Mouse (Mus musculus) embryonic facial prominence, embryonic 13.5 days (tissue): ENCODE data around the gene Rhot1. TPM values are rescaled to one million over a fixed set of nuclear protein-coding genes. Genes with fewer than 3 reads are reported as not detected.
"Not testable (repeated sequence)": the region's sequence is repeated elsewhere in the genome, so short reads cannot be mapped to it uniquely, and the experiment has no call there.

Experiments
- ATAC-seq: fragments of 200-750 bp; cut with Nextera tagmentation; 2 replicates; pipeline ENCODE4 v1.8.0; 2017; ENCODE audit warnings: low read depth; ENCODE audit not compliant: insufficient number of reproducible peaks, insufficient read depth, low FRiP score, low TSS enrichment
- H3K27ac ChIP-seq: fragments of 300-500 bp; sonication (generic); 2 replicates; pipeline ENCODE4 v1.5.1; 2015; ENCODE audit warnings: moderate library complexity, mild to moderate bottlenecking, inconsistent platforms
- H3K27me3 ChIP-seq: fragments of 300-500 bp; sonication (generic); 2 replicates; pipeline ENCODE4 v1.6.1; 2015; ENCODE audit warnings: mild to moderate bottlenecking, inconsistent platforms
- H3K36me3 ChIP-seq: fragments of 300-500 bp; sonication (generic); 2 replicates; pipeline ENCODE4 v1.6.1; 2015; ENCODE audit warnings: mild to moderate bottlenecking, inconsistent platforms
- H3K4me1 ChIP-seq: fragments of 300-500 bp; sonication (generic); 2 replicates; pipeline ENCODE4 v1.6.1; 2015; ENCODE audit warnings: inconsistent platforms
- H3K4me2 ChIP-seq: fragments of 300-500 bp; sonication (generic); 2 replicates; pipeline ENCODE4 v1.6.1; 2015; ENCODE audit warnings: moderate library complexity, mild to moderate bottlenecking, inconsistent platforms
- H3K4me3 ChIP-seq: fragments of 300-500 bp; sonication (generic); 2 replicates; pipeline ENCODE4 v1.5.1; 2015; ENCODE audit warnings: mild to moderate bottlenecking, inconsistent platforms
- H3K9ac ChIP-seq: fragments of 300-500 bp; sonication (generic); 2 replicates; pipeline ENCODE4 v1.6.1; 2015; ENCODE audit warnings: mild to moderate bottlenecking, inconsistent platforms
- H3K9me3 ChIP-seq: fragments of 300-500 bp; sonication (generic); 2 replicates; pipeline ENCODE4 v1.6.1; 2016; ENCODE audit warnings: inconsistent platforms
- WGBS: fragments of 180-500 bp; shearing (Covaris S2); methylation state at CpG from one replicate; pipeline ENCODE4 v1.1.7; 2015; ENCODE audit warnings: mixed read lengths; 5-methylcytosine and 5-hydroxymethylcytosine counted together
- polyA plus RNA-seq: library from polyadenylated mRNA; unstranded; fragments of >200 nt; fragmentation: Nextera tagmentation; extraction: Ambion mirVana; gene quantifications from 2 replicates; pipeline ENCODE4 v1.2.1, GENCODE M21; 2015

Gene Rhot1
- polyA plus RNA-seq, 1 experiment from 2014 or later = 52.8 TPM

GRCm38 (mm10) chr11:80199316-80199715 is 9.5 kb upstream of the Rhot1 start:
- Histone ChIP-seq H3K36me3 (peaks cover 8% of the 10 kb centered on the region), H3K4me2 (no peak overlapping the region), H3K4me1 (no peaks in the 10 kb centered on the region), H3K9me3 (no peaks in the 10 kb centered on the region; the same call in 1 of the 2 replicates), H3K27me3 (no peaks in the 10 kb centered on the region), H3K27ac (no peak overlapping the region), H3K9ac (no peak overlapping the region), H3K4me3 (no peak overlapping the region)
- 87% methylated on average over 3 of the region's 3 CpGs for WGBS
- no peak for ATAC-seq

GRCm38 (mm10) chr11:80199773-80200172 is 9.0 kb upstream of the Rhot1 start:
- Histone ChIP-seq H3K9ac (no peak overlapping the region), H3K36me3 (peaks cover 4% of the 10 kb centered on the region; the same call in 1 of the 2 replicates), H3K4me2 (no peak overlapping the region), H3K4me1 (no peaks in the 10 kb centered on the region), H3K4me3 (no peak overlapping the region), H3K9me3 (no peaks in the 10 kb centered on the region), H3K27ac (no peak overlapping the region), H3K27me3 (no peaks in the 10 kb centered on the region)
- ATAC-seq = no peak
- 94% methylated on average over 2 of the region's 2 CpGs for WGBS

DNA sequence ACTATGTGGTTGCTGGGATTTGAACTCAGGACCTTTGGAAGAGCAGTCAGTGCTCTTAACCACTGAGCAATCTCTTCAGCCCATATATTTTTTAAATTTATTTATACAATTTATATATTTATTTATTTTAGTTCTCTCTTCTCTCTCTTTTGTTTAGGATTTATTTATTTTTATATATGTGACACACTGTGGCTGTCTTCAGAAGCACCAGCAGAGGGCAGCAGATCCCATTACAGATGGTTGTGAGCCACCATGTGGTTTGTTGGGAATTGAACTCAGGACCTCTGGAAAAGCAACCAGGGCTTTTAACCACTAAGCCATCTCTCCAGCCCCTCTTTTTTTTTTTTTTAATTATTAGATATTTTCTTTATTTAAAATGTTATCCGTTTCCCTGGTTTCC is 8.5 kb upstream of the Rhot1 start:
- no peaks in the 10 kb centered on the region for H3K9me3 ChIP-seq
- H3K4me2 ChIP-seq = no peak overlapping the region
- H3K27ac ChIP-seq = no peak overlapping the region
- 75% methylated on average over 1 of the region's 1 CpGs for WGBS
- no peaks in the 10 kb centered on the region for H3K4me1 ChIP-seq
- no peak overlapping the region for H3K4me3 ChIP-seq
- H3K27me3 ChIP-seq = no peaks in the 10 kb centered on the region
- peaks cover 4% of the 10 kb centered on the region; the same call in 1 of the 2 replicates for H3K36me3 ChIP-seq
- no peak overlapping the region for H3K9ac ChIP-seq
- ATAC-seq = no peak

GRCm38 (mm10) chr11:80202296-80202695 is 6.5 kb upstream of the Rhot1 start:
- H3K9me3 ChIP-seq = no peaks in the 10 kb centered on the region
- no peak for ATAC-seq
- H3K36me3 ChIP-seq = peaks cover 4% of the 10 kb centered on the region; the same call in 1 of the 2 replicates
- H3K4me2 ChIP-seq = no peak overlapping the region
- no peaks in the 10 kb centered on the region for H3K27me3 ChIP-seq
- no peaks in the 10 kb centered on the region for H3K4me1 ChIP-seq
- 69% methylated on average over 6 of the region's 6 CpGs for WGBS
- H3K27ac ChIP-seq = no peak overlapping the region
- H3K4me3 ChIP-seq = no peak overlapping the region
- H3K9ac ChIP-seq = no peak overlapping the region

DNA sequence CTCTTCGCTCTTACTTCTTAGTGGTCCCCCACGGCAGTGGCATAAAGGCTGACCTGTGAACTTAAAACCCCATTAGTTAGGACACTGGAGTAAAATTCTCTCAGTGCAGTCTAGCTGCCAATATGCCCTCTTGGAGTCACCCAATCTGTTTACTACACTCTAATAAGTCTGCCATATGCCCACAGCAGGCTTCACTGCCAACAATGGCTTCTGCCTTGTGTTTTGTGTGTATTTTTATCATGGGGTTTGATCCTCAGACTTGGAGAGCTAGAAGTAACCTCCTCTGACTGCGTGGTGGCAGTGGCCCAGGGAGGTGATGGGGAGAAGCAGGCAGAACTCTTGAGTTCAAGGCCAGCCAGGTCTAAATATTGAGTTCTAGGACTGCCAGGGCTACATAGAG is 4.8 kb upstream of the Rhot1 start:
- Histone ChIP-seq H3K4me3 (no peak overlapping the region), H3K36me3 (peaks cover 4% of the 10 kb centered on the region; the same call in 1 of the 2 replicates), H3K9me3 (no peaks in the 10 kb centered on the region), H3K27me3 (no peaks in the 10 kb centered on the region), H3K9ac (no peak overlapping the region), H3K4me2 (no peak overlapping the region), H3K27ac (no peak overlapping the region), H3K4me1 (no peaks in the 10 kb centered on the region)
- WGBS = 69% methylated on average over 3 of the region's 3 CpGs
- ATAC-seq = no peak

DNA sequence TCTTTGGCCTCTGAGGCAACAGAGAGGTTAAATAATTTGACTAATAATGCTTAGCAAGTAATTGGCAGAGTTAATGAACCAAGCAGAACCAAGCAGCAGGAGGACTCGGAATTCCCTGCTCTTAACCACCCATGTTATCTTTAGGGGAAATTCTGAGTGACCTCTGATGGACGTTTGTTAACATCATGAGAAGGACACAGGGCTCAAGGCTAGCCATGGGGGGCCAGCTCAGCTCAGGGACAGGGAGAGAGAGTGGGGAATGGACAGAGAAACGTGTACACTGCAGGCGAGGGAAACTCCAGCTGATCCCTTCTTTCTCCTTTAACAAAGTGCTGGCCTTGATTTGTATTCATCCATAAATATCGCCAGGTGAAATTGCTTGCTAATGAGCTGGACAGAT is 3.9 kb upstream of the Rhot1 start:
- Histone ChIP-seq H3K4me1 (peaks cover 1% of the 10 kb centered on the region), H3K9me3 (no peaks in the 10 kb centered on the region), H3K9ac (no peak overlapping the region), H3K36me3 (no peaks in the 10 kb centered on the region), H3K27me3 (no peaks in the 10 kb centered on the region), H3K27ac (no peak overlapping the region), H3K4me3 (no peak overlapping the region), H3K4me2 (no peak overlapping the region)
- 62% methylated on average over 5 of the region's 5 CpGs for WGBS
- ATAC-seq = no peak

DNA sequence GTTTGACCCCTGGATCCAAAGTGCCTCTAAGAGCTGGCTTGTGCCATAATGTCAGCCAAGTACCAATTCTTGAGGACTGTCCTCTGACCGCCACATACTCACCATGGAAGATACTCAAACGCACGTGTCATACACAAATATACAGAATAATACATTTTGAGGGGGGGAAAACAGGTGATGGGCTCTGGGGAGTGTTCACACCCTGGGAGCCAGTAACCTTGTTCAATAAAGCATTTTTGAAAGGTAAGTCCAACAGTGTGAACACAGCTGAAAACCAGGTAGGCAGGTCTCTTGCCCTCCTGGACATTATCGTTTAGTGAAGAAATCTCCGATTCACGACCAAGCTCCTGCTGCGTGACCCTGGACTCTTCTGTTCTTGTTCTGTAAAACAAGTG is 357 bp upstream of the Rhot1 start:
- peaks cover 5% of the 10 kb centered on the region; the same call in 1 of the 2 replicates for H3K36me3 ChIP-seq
- no peaks in the 10 kb centered on the region for H3K27me3 ChIP-seq
- peaks cover 13% of the 10 kb centered on the region for H3K4me1 ChIP-seq
- peak overlapping the region; percentile 65 for H3K4me2 ChIP-seq
- WGBS = 39% methylated on average over 7 of the region's 7 CpGs
- H3K9me3 ChIP-seq = no peaks in the 10 kb centered on the region
- H3K9ac ChIP-seq = no peak overlapping the region
- 0 out of 2 replicates have a peak, but pooled peaks have one; percentile 37 for ATAC-seq
- peak overlapping the region; percentile 99 for H3K4me3 ChIP-seq
- H3K27ac ChIP-seq = peak overlapping the region; percentile 91; the same call in 1 of the 2 replicates

GRCm38 (mm10) chr11:80210321-80210720 is 1.5 kb downstream of the Rhot1 start:
- ATAC-seq = no peak
- 45% methylated on average over 6 of the region's 6 CpGs for WGBS
- Histone ChIP-seq H3K27me3 (no peaks in the 10 kb centered on the region), H3K27ac (no peak overlapping the region), H3K36me3 (peaks cover 17% of the 10 kb centered on the region), H3K4me1 (peaks cover 13% of the 10 kb centered on the region), H3K9me3 (no peaks in the 10 kb centered on the region), H3K4me3 (peak overlapping the region; percentile 99), H3K9ac (peak overlapping the region; percentile 41; the same call in 1 of the 2 replicates), H3K4me2 (peak overlapping the region; percentile 65)

- no peak for ATAC-seq
- Histone ChIP-seq H3K4me3 (no peak overlapping the region), H3K4me1 (peaks cover 13% of the 10 kb centered on the region), H3K36me3 (peaks cover 17% of the 10 kb centered on the region), H3K27ac (no peak overlapping the region), H3K9me3 (no peaks in the 10 kb centered on the region), H3K9ac (no peak overlapping the region), H3K4me2 (no peak overlapping the region), H3K27me3 (no peaks in the 10 kb centered on the region)
- WGBS = 94% methylated on average over 2 of the region's 2 CpGs
Observed at GRCm38 (mm10) chr11:80212282-80212681, 3.5 kb downstream of the Rhot1 start.

- Histone ChIP-seq H3K27ac (no peak overlapping the region), H3K36me3 (peaks cover 18% of the 10 kb centered on the region), H3K4me2 (no peak overlapping the region), H3K4me3 (no peak overlapping the region), H3K9me3 (no peaks in the 10 kb centered on the region), H3K27me3 (no peaks in the 10 kb centered on the region), H3K9ac (no peak overlapping the region), H3K4me1 (peaks cover 8% of the 10 kb centered on the region)
- ATAC-seq = no peak
- 88% methylated on average over 3 of the region's 3 CpGs for WGBS
Observed at GRCm38 (mm10) chr11:80215291-80215690, 6.5 kb downstream of the Rhot1 start.

DNA sequence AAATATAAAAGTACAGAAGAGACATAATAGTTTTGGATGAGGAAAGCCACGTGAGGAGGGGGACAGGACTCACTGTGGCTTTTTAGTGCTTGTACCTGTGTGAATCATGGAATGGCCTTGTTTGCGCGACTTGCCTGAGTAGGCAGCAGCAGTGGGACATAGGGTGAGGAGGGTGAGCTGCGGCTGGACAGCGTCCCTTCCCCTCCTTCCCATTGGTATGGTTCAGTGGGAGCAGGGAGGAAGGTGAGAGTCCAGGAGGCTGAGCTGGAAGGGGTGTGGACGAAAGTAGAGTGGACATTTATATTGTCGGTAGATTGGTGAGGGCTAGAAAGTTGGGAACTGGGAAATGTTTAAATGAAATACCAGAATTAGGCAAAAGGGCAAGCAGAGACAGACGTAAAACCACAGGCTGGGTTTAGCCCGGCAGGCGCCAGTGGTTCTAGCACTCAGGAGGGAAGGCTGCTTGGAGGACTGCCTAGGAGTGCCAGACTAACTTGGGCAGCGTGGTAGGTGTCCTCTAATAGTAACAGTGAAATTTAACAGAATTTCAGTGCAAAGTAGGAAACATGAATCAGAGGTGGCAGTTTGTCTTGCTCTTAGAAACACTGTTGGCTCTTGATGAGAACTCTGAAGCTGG is 10.0 kb downstream of the Rhot1 start:
- Histone ChIP-seq H3K27me3 (no peaks in the 10 kb centered on the region), H3K27ac (no peak overlapping the region), H3K4me2 (no peak overlapping the region), H3K36me3 (peaks cover 43% of the 10 kb centered on the region), H3K9ac (no peak overlapping the region), H3K4me3 (no peak overlapping the region), H3K9me3 (no peaks in the 10 kb centered on the region), H3K4me1 (no peaks in the 10 kb centered on the region)
- WGBS = 84% methylated on average over 11 of the region's 11 CpGs
- no peak for ATAC-seq

GRCm38 (mm10) chr11:80230066-80230465 is 21.2 kb downstream of the Rhot1 start:
- H3K4me1 ChIP-seq, H3K9ac ChIP-seq, H3K27me3 ChIP-seq, H3K4me2 ChIP-seq, H3K9me3 ChIP-seq, H3K4me3 ChIP-seq, H3K27ac ChIP-seq, ATAC-seq: not testable (repeated sequence)
- WGBS = 77% methylated on average over 5 of the region's 5 CpGs
- peaks cover 68% of the 10 kb centered on the region for H3K36me3 ChIP-seq
